Mouse (Mus musculus): Measurements from ENCODE around the gene Hoxb2. TPM values are rescaled to one million over a fixed set of nuclear protein-coding genes. Genes with fewer than 3 reads are reported as not detected.
A peak's percentile ranks its signal among the peaks of the same experiment; 100 is the strongest.

Hoxb2 gene
- polyA plus RNA-seq, 1 experiment from 2014 or later = not detected

- Histone ChIP-seq H3K27ac (ENCODE audit: low read depth, low read length) (no peak overlapping the region), H3K4me1 (ENCODE audit: control insufficient read depth, insufficient read depth, low read length) (no peaks in the 10 kb centered on the region), H3K27me3 (replicated peaks; ENCODE audit: control insufficient read depth, insufficient read depth, low read length) (peaks cover 100% of the 10 kb centered on the region), H3K9ac (ENCODE audit: low read length) (no peak overlapping the region), H3K9me3 (replicated peaks; ENCODE audit: control insufficient read depth, low read length) (no peaks in the 10 kb centered on the region), H3K4me3 (ENCODE audit: low read depth, low read length) (no peak overlapping the region), H3K36me3 (ENCODE audit: control insufficient read depth, insufficient read depth, low read length) (no peaks in the 10 kb centered on the region), H3K4me2 (ENCODE audit: low read length) (no peak overlapping the region)
- WGBS = 3% methylated on average over 13 of the region's 13 CpGs
- DNase-seq (ENCODE audit: low spot score) = no peak
- ATAC-seq = no peak
These were observed 43.4 kb upstream of the Hoxb2 start for GRCm38 (mm10) chr11:96306908-96307269.

GRCm38 (mm10) chr11:96308763-96309162 lies 41.6 kb upstream of the Hoxb2 start:
- Histone ChIP-seq H3K36me3 (ENCODE audit: control insufficient read depth, insufficient read depth, low read length) (no peaks in the 10 kb centered on the region), H3K4me3 (ENCODE audit: low read depth, low read length) (no peak overlapping the region), H3K27me3 (replicated peaks; ENCODE audit: control insufficient read depth, insufficient read depth, low read length) (peaks cover 100% of the 10 kb centered on the region), H3K9me3 (replicated peaks; ENCODE audit: control insufficient read depth, low read length) (no peaks in the 10 kb centered on the region), H3K27ac (ENCODE audit: low read depth, low read length) (no peak overlapping the region), H3K9ac (ENCODE audit: low read length) (no peak overlapping the region), H3K4me1 (ENCODE audit: control insufficient read depth, insufficient read depth, low read length) (no peaks in the 10 kb centered on the region), H3K4me2 (ENCODE audit: low read length) (no peak overlapping the region)
- DNase-seq (ENCODE audit: low spot score) (no peak), ATAC-seq (no peak)
- 5% methylated on average over 4 of the region's 4 CpGs for WGBS

- Histone ChIP-seq H3K9me3 (replicated peaks; ENCODE audit: control insufficient read depth, low read length) (no peaks in the 10 kb centered on the region), H3K4me3 (ENCODE audit: low read depth, low read length) (no peak overlapping the region), H3K4me1 (ENCODE audit: control insufficient read depth, insufficient read depth, low read length) (no peaks in the 10 kb centered on the region), H3K27me3 (replicated peaks; ENCODE audit: control insufficient read depth, insufficient read depth, low read length) (peaks cover 100% of the 10 kb centered on the region), H3K4me2 (ENCODE audit: low read length) (no peak overlapping the region), H3K36me3 (ENCODE audit: control insufficient read depth, insufficient read depth, low read length) (no peaks in the 10 kb centered on the region), H3K27ac (ENCODE audit: low read depth, low read length) (no peak overlapping the region), H3K9ac (ENCODE audit: low read length) (no peak overlapping the region)
- no peak for ATAC-seq
- WGBS = 4% methylated on average over 4 of the region's 4 CpGs
- DNase-seq (ENCODE audit: low spot score) = no peak
These were observed 41.0 kb upstream of the Hoxb2 start for GRCm38 (mm10) chr11:96309288-96309687.

- H3K27me3 ChIP-seq (replicated peaks; ENCODE audit: control insufficient read depth, insufficient read depth, low read length) = peaks cover 100% of the 10 kb centered on the region
- H3K9me3 ChIP-seq (replicated peaks; ENCODE audit: control insufficient read depth, low read length) = no peaks in the 10 kb centered on the region
- H3K4me2 ChIP-seq (ENCODE audit: low read length) = no peak overlapping the region
- H3K27ac ChIP-seq (ENCODE audit: low read depth, low read length) = no peak overlapping the region
- no peak overlapping the region for H3K9ac ChIP-seq (ENCODE audit: low read length)
- no peak for ATAC-seq
- H3K4me3 ChIP-seq (ENCODE audit: low read depth, low read length) = no peak overlapping the region
- no peaks in the 10 kb centered on the region for H3K4me1 ChIP-seq (ENCODE audit: control insufficient read depth, insufficient read depth, low read length)
- WGBS = 3% methylated on average over 20 of the region's 20 CpGs
- no peaks in the 10 kb centered on the region for H3K36me3 ChIP-seq (ENCODE audit: control insufficient read depth, insufficient read depth, low read length)
- DNase-seq (ENCODE audit: low spot score) = no peak
These were observed 40.0 kb upstream of the Hoxb2 start for GRCm38 (mm10) chr11:96310183-96310938.

GRCm38 (mm10) chr11:96311097-96311496 lies 39.2 kb upstream of the Hoxb2 start:
- peaks cover 100% of the 10 kb centered on the region for H3K27me3 ChIP-seq (replicated peaks; ENCODE audit: control insufficient read depth, insufficient read depth, low read length)
- H3K36me3 ChIP-seq (ENCODE audit: control insufficient read depth, insufficient read depth, low read length) = no peaks in the 10 kb centered on the region
- WGBS = 5% methylated on average over 6 of the region's 6 CpGs
- H3K4me3 ChIP-seq (ENCODE audit: low read depth, low read length) = no peak overlapping the region
- H3K9me3 ChIP-seq (replicated peaks; ENCODE audit: control insufficient read depth, low read length) = no peaks in the 10 kb centered on the region
- no peak for ATAC-seq
- H3K9ac ChIP-seq (ENCODE audit: low read length) = no peak overlapping the region
- no peak for DNase-seq (ENCODE audit: low spot score)
- H3K27ac ChIP-seq (ENCODE audit: low read depth, low read length) = no peak overlapping the region
- no peak overlapping the region for H3K4me2 ChIP-seq (ENCODE audit: low read length)
- H3K4me1 ChIP-seq (ENCODE audit: control insufficient read depth, insufficient read depth, low read length) = no peaks in the 10 kb centered on the region

GRCm38 (mm10) chr11:96311520-96312417 lies 38.6 kb upstream of the Hoxb2 start:
- H3K9me3 ChIP-seq (replicated peaks; ENCODE audit: control insufficient read depth, low read length) = no peaks in the 10 kb centered on the region
- peak; percentile 80 for DNase-seq (ENCODE audit: low spot score)
- no peak overlapping the region for H3K9ac ChIP-seq (ENCODE audit: low read length)
- H3K4me2 ChIP-seq (ENCODE audit: low read length) = no peak overlapping the region
- peak; percentile 55; the same call in 1 of the 2 replicates for ATAC-seq
- no peaks in the 10 kb centered on the region for H3K36me3 ChIP-seq (ENCODE audit: control insufficient read depth, insufficient read depth, low read length)
- 1% methylated on average over 31 of the region's 31 CpGs for WGBS
- H3K4me3 ChIP-seq (ENCODE audit: low read depth, low read length) = no peak overlapping the region
- H3K27me3 ChIP-seq (replicated peaks; ENCODE audit: control insufficient read depth, insufficient read depth, low read length) = peaks cover 100% of the 10 kb centered on the region
- no peak overlapping the region for H3K27ac ChIP-seq (ENCODE audit: low read depth, low read length)
- H3K4me1 ChIP-seq (ENCODE audit: control insufficient read depth, insufficient read depth, low read length) = no peaks in the 10 kb centered on the region

GRCm38 (mm10) chr11:96313134-96313533 lies 37.2 kb upstream of the Hoxb2 start:
- ATAC-seq = no peak
- Histone ChIP-seq H3K27me3 (replicated peaks; ENCODE audit: control insufficient read depth, insufficient read depth, low read length) (peaks cover 100% of the 10 kb centered on the region), H3K4me1 (ENCODE audit: control insufficient read depth, insufficient read depth, low read length) (no peaks in the 10 kb centered on the region), H3K27ac (ENCODE audit: low read depth, low read length) (no peak overlapping the region), H3K36me3 (ENCODE audit: control insufficient read depth, insufficient read depth, low read length) (no peaks in the 10 kb centered on the region), H3K4me2 (ENCODE audit: low read length) (no peak overlapping the region), H3K9me3 (replicated peaks; ENCODE audit: control insufficient read depth, low read length) (no peaks in the 10 kb centered on the region), H3K4me3 (ENCODE audit: low read depth, low read length) (no peak overlapping the region), H3K9ac (ENCODE audit: low read length) (no peak overlapping the region)
- DNase-seq (ENCODE audit: low spot score) = no peak
- 22% methylated on average over 2 of the region's 2 CpGs for WGBS

- H3K9ac ChIP-seq (ENCODE audit: low read length) = no peak overlapping the region
- no peak overlapping the region for H3K4me2 ChIP-seq (ENCODE audit: low read length)
- 2% methylated on average over 12 of the region's 12 CpGs for WGBS
- H3K4me3 ChIP-seq (ENCODE audit: low read depth, low read length) = no peak overlapping the region
- H3K27me3 ChIP-seq (replicated peaks; ENCODE audit: control insufficient read depth, insufficient read depth, low read length) = peaks cover 100% of the 10 kb centered on the region
- no peak for ATAC-seq
- no peaks in the 10 kb centered on the region for H3K36me3 ChIP-seq (ENCODE audit: control insufficient read depth, insufficient read depth, low read length)
- no peaks in the 10 kb centered on the region for H3K9me3 ChIP-seq (replicated peaks; ENCODE audit: control insufficient read depth, low read length)
- no peak overlapping the region for H3K27ac ChIP-seq (ENCODE audit: low read depth, low read length)
- DNase-seq (ENCODE audit: low spot score) = no peak
- H3K4me1 ChIP-seq (ENCODE audit: control insufficient read depth, insufficient read depth, low read length) = no peaks in the 10 kb centered on the region
These were observed 36.4 kb upstream of the Hoxb2 start for GRCm38 (mm10) chr11:96313806-96314428.

All from forebrain, embryonic 14.5 days (tissue).